Mouse (Mus musculus) testis, adult 2 months (tissue): ENCODE measurements around the gene Ccdc87. TPM values are rescaled to one million over a fixed set of nuclear protein-coding genes. Genes with fewer than 3 reads are reported as not detected.

Experiments
- H3K27ac ChIP-seq: fragments of 200-500 bp; 2 replicates; pipeline ENCODE4 v1.5.1; 2012; ENCODE audit warnings: low read depth, low read length; ENCODE audit not compliant: control insufficient read depth, insufficient read depth
- H3K27me3 ChIP-seq: fragments of 200-500 bp; 2 replicates; pipeline ENCODE4 v1.6.1; 2012; ENCODE audit warnings: mild to moderate bottlenecking, low read length, moderate library complexity; ENCODE audit not compliant: control insufficient read depth, insufficient read depth
- H3K36me3 ChIP-seq: fragments of 200-500 bp; 2 replicates; pipeline ENCODE4 v1.6.1; 2012; ENCODE audit warnings: mild to moderate bottlenecking, low read length; ENCODE audit not compliant: control insufficient read depth, insufficient read depth
- H3K4me1 ChIP-seq: fragments of 200-500 bp; 2 replicates; pipeline ENCODE4 v1.6.1; 2012; ENCODE audit warnings: low read length; ENCODE audit not compliant: control insufficient read depth, insufficient read depth
- H3K4me3 ChIP-seq: fragments of 200-500 bp; 2 replicates; pipeline ENCODE4 v1.5.1; 2012; ENCODE audit warnings: low read depth, mild to moderate bottlenecking, low read length, moderate library complexity, mixed read lengths; ENCODE audit not compliant: control insufficient read depth
- CTCF ChIP-seq: fragments of 200-500 bp; IDR thresholded peaks from 2 replicates; pipeline ENCODE4 v1.5.1; 2012; ENCODE audit warnings: low read depth, mild to moderate bottlenecking, inconsistent platforms, low read length, moderate library complexity; ENCODE audit not compliant: control insufficient read depth, insufficient read depth, insufficient replicate concordance
- POLR2A ChIP-seq: fragments of 200-500 bp; IDR thresholded peaks from 2 replicates; pipeline ENCODE4 v1.6.1; 2012; ENCODE audit warnings: low read depth, mild to moderate bottlenecking, inconsistent platforms, low read length, moderate library complexity; ENCODE audit not compliant: control insufficient read depth
- polyA plus RNA-seq: library from polyadenylated mRNA; depleted of rRNA; stranded (reverse); fragments of >200 nt; gene quantifications from 2 replicates; pipeline ENCODE4 v1.2.3, GENCODE M21; 2012; rRNA removed

Gene Ccdc87
- 39.4 and 40.3 TPM in 2 replicates for polyA plus RNA-seq

GRCm38 (mm10) chr19:4839149-4839548, at the start of gene Ccdc87, which contains the start of gene Ccs:
Gene Ccdc87 (plus strand): TSS chr19:4839366.
Gene Ccs (minus strand): TSS chr19:4839332.
- peak within 1 kb of the TSS; percentile 83 for H3K27ac ChIP-seq

DNA sequence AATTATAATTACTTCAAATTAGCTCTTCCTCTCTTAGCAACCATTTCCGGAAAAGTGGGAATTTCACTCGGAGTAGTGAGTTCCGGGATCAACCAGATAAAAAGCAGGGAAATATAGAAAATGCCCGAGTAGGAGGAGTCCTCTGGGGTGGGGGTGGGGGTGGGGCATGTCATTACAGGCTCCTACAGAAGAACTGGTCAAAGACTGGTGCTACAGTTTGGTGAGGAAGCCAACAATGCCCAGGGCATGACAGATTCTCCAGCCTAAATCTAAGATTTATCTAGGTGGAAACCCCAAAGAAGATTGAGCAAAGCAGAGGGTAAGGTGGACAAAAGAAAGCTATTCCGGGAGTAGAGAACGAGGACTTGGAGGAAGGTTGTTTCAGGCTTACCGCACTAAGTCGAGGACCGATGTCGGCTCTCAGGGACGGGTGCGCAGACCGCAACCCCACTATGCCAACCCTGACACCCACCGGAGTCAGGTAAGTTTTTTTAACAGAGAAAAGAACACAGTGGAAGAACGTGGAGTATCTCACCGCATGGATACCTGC, 45.8 kb upstream of the Ccdc87 start:
- H3K27me3 ChIP-seq: no peaks in the 10 kb centered on the region
- H3K4me1 ChIP-seq: peaks cover 2% of the 10 kb centered on the region; the same call in 1 of the 2 replicates
- TF ChIP-seq POLR2A (no peak), CTCF (no peak)
- no peaks in the 10 kb centered on the region; the same call in 1 of the 2 replicates for H3K36me3 ChIP-seq
- H3K27ac ChIP-seq: peak overlapping the region; percentile 62
- peak overlapping the region; percentile 87 for H3K4me3 ChIP-seq

More at GRCm38 (mm10) chr19:4839149-4839548, at the start of gene Ccdc87, which contains the start of gene Ccs:
- peaks cover 21% of the 10 kb centered on the region for H3K4me1 ChIP-seq
- H3K27me3 ChIP-seq: no peaks in the 10 kb centered on the region
- peak within 1 kb of the TSS; percentile 83 for H3K4me3 ChIP-seq
- no peaks in the 10 kb centered on the region; the same call in none of the 2 replicates for H3K36me3 ChIP-seq
- TF ChIP-seq POLR2A (peak; percentile 85), CTCF (peak; percentile 3; the same call in 1 of the 2 replicates)

GRCm38 (mm10) chr19:4793831-4794422, 45.2 kb upstream of the Ccdc87 start, which contains the start of gene Rbm4:
Gene Rbm4 (minus strand): TSS chr19:4793901.
- TF ChIP-seq CTCF (no peak), POLR2A (peak; percentile 58; the same call in 1 of the 2 replicates)
- no peaks in the 10 kb centered on the region for H3K27me3 ChIP-seq
- H3K36me3 ChIP-seq: no peaks in the 10 kb centered on the region; the same call in none of the 2 replicates
- peak within 1 kb of the TSS; percentile 62 for H3K27ac ChIP-seq
- peak within 1 kb of the TSS; percentile 87 for H3K4me3 ChIP-seq
- peaks cover 2% of the 10 kb centered on the region; the same call in 1 of the 2 replicates for H3K4me1 ChIP-seq

- Histone ChIP-seq H3K4me1 (peaks cover 2% of the 10 kb centered on the region; the same call in 1 of the 2 replicates), H3K4me3 (no peak overlapping the region), H3K27me3 (no peaks in the 10 kb centered on the region), H3K36me3 (peaks cover 2% of the 10 kb centered on the region), H3K27ac (no peak overlapping the region)
- no peak for TF ChIP-seq POLR2A
- TF ChIP-seq CTCF: no peak
These were observed 43.2 kb upstream of the Ccdc87 start for GRCm38 (mm10) chr19:4795929-4796328.

DNA sequence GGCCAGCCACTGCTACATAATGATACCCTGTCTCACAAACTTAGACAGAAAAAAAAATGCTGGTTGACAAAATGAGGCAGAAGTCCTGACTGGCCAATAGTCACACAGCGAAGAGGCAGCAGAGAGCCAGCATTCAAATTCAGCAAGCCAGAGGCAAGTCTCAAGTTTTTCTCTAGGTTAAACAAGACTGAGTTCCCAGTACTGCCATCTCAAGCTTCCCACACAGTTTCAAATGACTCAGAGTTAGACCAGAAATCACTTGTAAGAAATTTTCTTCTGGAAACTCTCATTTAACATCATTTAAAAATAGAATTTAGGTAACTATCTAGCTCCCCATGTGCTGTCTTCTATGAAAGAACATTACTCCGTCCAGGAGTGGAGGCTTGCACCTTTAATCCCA, 41.3 kb upstream of the Ccdc87 start:
- no peak for TF ChIP-seq POLR2A
- TF ChIP-seq CTCF: no peak
- peaks cover 3% of the 10 kb centered on the region for H3K36me3 ChIP-seq

DNA sequence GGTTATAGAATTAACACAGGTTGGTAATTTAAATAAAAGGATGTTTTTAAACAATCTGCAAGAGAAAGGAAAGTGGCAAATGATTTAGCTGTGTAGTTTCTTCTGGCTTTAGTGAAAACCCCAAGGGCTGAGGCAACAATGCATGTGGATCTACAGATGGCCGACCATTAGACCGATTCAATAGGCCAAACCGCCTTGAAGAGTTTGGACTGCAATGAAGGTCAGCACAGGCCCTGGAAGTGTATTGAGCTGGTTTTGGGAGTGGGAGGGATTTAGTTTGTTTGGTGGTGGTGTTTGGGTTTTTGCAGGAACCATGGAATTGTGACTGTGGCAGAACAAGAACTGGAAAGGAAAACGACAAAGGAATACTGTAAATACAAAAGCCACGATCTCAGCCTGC, 40.1 kb upstream of the Ccdc87 start:
- TF ChIP-seq CTCF: no peak
- TF ChIP-seq POLR2A: no peak
- Histone ChIP-seq H3K36me3 (peaks cover 3% of the 10 kb centered on the region), H3K4me1 (peaks cover under 1% of the 10 kb centered on the region), H3K27ac (no peak overlapping the region), H3K4me3 (no peak overlapping the region), H3K27me3 (no peaks in the 10 kb centered on the region)

More for the DNA sequence above, 41.3 kb upstream of the Ccdc87 start:
- no peaks in the 10 kb centered on the region for H3K27me3 ChIP-seq
- H3K27ac ChIP-seq: no peak overlapping the region
- H3K4me3 ChIP-seq: no peak overlapping the region
- H3K4me1 ChIP-seq: peaks cover 2% of the 10 kb centered on the region; the same call in 1 of the 2 replicates

DNA sequence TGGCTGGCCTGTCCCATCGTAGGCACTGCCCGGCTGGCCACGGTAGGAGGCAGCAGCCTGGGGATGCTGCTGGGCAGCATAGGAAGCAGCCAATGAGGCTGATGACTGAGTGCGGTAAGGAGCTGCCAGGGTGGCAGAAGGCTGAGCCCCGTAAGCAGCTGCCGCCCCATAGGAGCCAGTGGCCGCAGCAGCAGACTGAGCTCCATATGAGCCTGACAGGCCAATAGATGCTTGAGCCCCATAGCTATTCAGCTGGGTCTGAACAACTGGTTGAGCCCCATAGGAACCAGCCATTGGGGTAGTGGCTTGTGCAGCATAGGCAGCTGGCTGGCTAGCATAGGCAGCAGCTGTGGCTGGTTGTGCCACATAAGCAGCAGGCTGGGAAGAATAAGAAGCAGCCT, 36.5 kb upstream of the Ccdc87 start:
- TF ChIP-seq POLR2A: no peak
- TF ChIP-seq CTCF: no peak
- H3K27me3 ChIP-seq: no peaks in the 10 kb centered on the region
- H3K4me3 ChIP-seq: no peak overlapping the region
- no peak overlapping the region for H3K27ac ChIP-seq
- no peaks in the 10 kb centered on the region; the same call in 1 of the 2 replicates for H3K4me1 ChIP-seq
- H3K36me3 ChIP-seq: peaks cover 3% of the 10 kb centered on the region

- H3K27ac ChIP-seq: no peak overlapping the region
- peaks cover 3% of the 10 kb centered on the region for H3K36me3 ChIP-seq
- TF ChIP-seq POLR2A (no peak), CTCF (no peak)
- no peaks in the 10 kb centered on the region for H3K27me3 ChIP-seq
- H3K4me1 ChIP-seq: no peaks in the 10 kb centered on the region; the same call in 1 of the 2 replicates
- H3K4me3 ChIP-seq: no peak overlapping the region
These were observed 35.9 kb upstream of the Ccdc87 start for GRCm38 (mm10) chr19:4803283-4803682.
